Mouse (Mus musculus) embryonic fibroblast, embryonic 13.5 days (primary cell): ENCODE results near the gene Rnf227.

ENCODE experiments used
- CTCF ChIP-seq: IDR thresholded peaks from 2 replicates; pipeline ENCODE4 v1.5.1; 2011; ENCODE audit warnings: mild to moderate bottlenecking, control low read depth, low read length, moderate library complexity, borderline replicate concordance; ENCODE audit not compliant: insufficient read depth
- POLR2A ChIP-seq: IDR thresholded peaks from 2 replicates; pipeline ENCODE4 v1.6.1; 2011; ENCODE audit warnings: low read depth, mild to moderate bottlenecking, control low read depth, low read length, moderate library complexity

- TF ChIP-seq POLR2A (no peak), CTCF (no peak)
Measured at GRCm38 (mm10) chr11:69302817-69303216, 37.4 kb upstream of the Rnf227 start.
